Mouse (Mus musculus) MEL (cell line): ENCODE measurements at regions not wholly inside any gene's neighbourhood (a gene's known extent, or its start where the extent isn't known, plus 50 kb on each side); places are given as distances from the start of the nearest gene placed in this dataset.

Experiments used
- DNase-seq: peaks from one replicate; pipeline ENCODE4 v3.0.0; 2011; ENCODE audit warnings: low read depth, low spot score
- H3K27ac ChIP-seq: 2 replicates; pipeline ENCODE4 v1.5.1; 2012; ENCODE audit warnings: low read depth, mild to moderate bottlenecking, control low read depth, low read length, moderate library complexity; ENCODE audit not compliant: control insufficient read depth
- H3K27me3 ChIP-seq, 2 experiments: fragments of 150-350 bp in 1 of 2; sonication (generic) in 1 of 2; 2 replicates each; pipeline ENCODE4 v1.6.1; 2012; ENCODE audit warnings: low read length in 2 of 2, mild to moderate bottlenecking in 2 of 2, improper control_type of control experiment in 1 of 2, moderate library complexity in 1 of 2; ENCODE audit not compliant: insufficient read depth in 2 of 2, control insufficient read depth in 1 of 2
- H3K36me3 ChIP-seq, 2 experiments: 2 replicates each; pipeline ENCODE4 v1.6.1; 2012 to 2014; ENCODE audit warnings: low read length in 2 of 2, improper control_type of control experiment in 1 of 2, inconsistent platforms in 1 of 2, mild to moderate bottlenecking in 1 of 2; ENCODE audit not compliant: insufficient read depth in 2 of 2, control insufficient read depth in 1 of 2
- H3K4me1 ChIP-seq, 2 experiments: fragments of 150-350 bp in 1 of 2; sonication (generic) in 1 of 2; 2 replicates each; pipeline ENCODE4 v1.6.1; 2012; ENCODE audit warnings: low read length in 2 of 2, improper control_type of control experiment in 1 of 2, mild to moderate bottlenecking in 1 of 2; ENCODE audit not compliant: insufficient read depth in 2 of 2, control insufficient read depth in 1 of 2
- H3K4me3 ChIP-seq, 2 experiments: fragments of 150-350 bp in 1 of 2; sonication (generic) in 1 of 2; 2 replicates each; pipeline ENCODE4 v1.5.1; 2012; ENCODE audit warnings: low read depth in 2 of 2, low read length in 2 of 2, mild to moderate bottlenecking in 2 of 2, moderate library complexity in 2 of 2, control low read depth in 1 of 2, improper control_type of control experiment in 1 of 2; ENCODE audit not compliant: control insufficient read depth in 1 of 2, insufficient read depth in 1 of 2
- H3K79me2 ChIP-seq: 2 replicates; pipeline ENCODE4 v1.6.1; 2012; ENCODE audit warnings: mild to moderate bottlenecking, low read length, moderate library complexity; ENCODE audit not compliant: control insufficient read depth, poor library complexity, insufficient read depth
- H3K9ac ChIP-seq: 2 replicates; pipeline ENCODE4 v1.6.1; 2012; ENCODE audit warnings: low read depth, mild to moderate bottlenecking, control low read depth, low read length, moderate library complexity; ENCODE audit not compliant: control insufficient read depth, poor library complexity, severe bottlenecking
- H3K9me3 ChIP-seq: fragments of 150-350 bp; sonication (generic); replicated peaks from 2 replicates; pipeline ENCODE4 v1.6.1; 2012; ENCODE audit warnings: mild to moderate bottlenecking, low read length, improper control_type of control experiment, moderate library complexity; ENCODE audit not compliant: insufficient read depth
- BHLHE40 ChIP-seq: IDR thresholded peaks from 2 replicates; pipeline ENCODE4 v1.6.1; 2012; ENCODE audit warnings: low read depth, mild to moderate bottlenecking, inconsistent platforms, low read length, improper control_type of control experiment, borderline replicate concordance
- CHD2 ChIP-seq: IDR thresholded peaks from 2 replicates; pipeline ENCODE4 v1.6.1; 2011; ENCODE audit warnings: low read length, improper control_type of control experiment
- CTCF ChIP-seq, 3 experiments: IDR thresholded peaks in 2 of 3; conservative IDR thresholded peaks in 1 of 3; 2 replicates each; pipeline ENCODE4 v1.5.1; 2011 to 2012; ENCODE audit warnings: low read length in 3 of 3, low read depth in 2 of 3, mild to moderate bottlenecking in 2 of 3, improper control_type of control experiment in 1 of 3, inconsistent platforms in 1 of 3, mixed read lengths in 1 of 3, moderate library complexity in 1 of 3; ENCODE audit not compliant: control insufficient read depth in 1 of 3, insufficient read depth in 1 of 3, poor library complexity in 1 of 3, severe bottlenecking in 1 of 3
- E2F4 ChIP-seq: IDR thresholded peaks from 2 replicates; pipeline ENCODE4 v1.6.1; 2011; ENCODE audit warnings: low read depth, low read length, improper control_type of control experiment, borderline replicate concordance
- ELF1 ChIP-seq: IDR thresholded peaks from 2 replicates; pipeline ENCODE4 v1.6.1; 2014; ENCODE audit warnings: low read depth, mild to moderate bottlenecking, inconsistent platforms, low read length, improper control_type of control experiment, moderate library complexity
- ETS1 ChIP-seq: IDR thresholded peaks from 2 replicates; pipeline ENCODE4 v1.6.1; 2012; ENCODE audit warnings: low read depth, mild to moderate bottlenecking, inconsistent platforms, low read length, improper control_type of control experiment, moderate library complexity
- GABPA ChIP-seq: IDR thresholded peaks from 2 replicates; pipeline ENCODE4 v1.6.1; 2012; ENCODE audit warnings: low read depth, mild to moderate bottlenecking, inconsistent platforms, low read length, improper control_type of control experiment, moderate library complexity
- HCFC1 ChIP-seq: IDR thresholded peaks from 2 replicates; pipeline ENCODE4 v1.6.1; 2012; ENCODE audit warnings: low read depth, mild to moderate bottlenecking, inconsistent platforms, low read length, improper control_type of control experiment, moderate library complexity
- JUND ChIP-seq: IDR thresholded peaks from 2 replicates; pipeline ENCODE4 v1.6.1; 2011; ENCODE audit warnings: low read depth, mild to moderate bottlenecking, improper control_type of control experiment, low read length
- KAT2A ChIP-seq: conservative IDR thresholded peaks from 2 replicates; pipeline ENCODE4 v1.6.1; 2012; ENCODE audit warnings: low read depth, low read length, improper control_type of control experiment, inconsistent platforms
- MAFK ChIP-seq: IDR thresholded peaks from 2 replicates; pipeline ENCODE4 v1.6.1; 2011; ENCODE audit warnings: low read depth, mild to moderate bottlenecking, low read length, improper control_type of control experiment, borderline replicate concordance
- MAZ ChIP-seq: IDR thresholded peaks from 2 replicates; pipeline ENCODE4 v1.6.1; 2012; ENCODE audit warnings: low read depth, mild to moderate bottlenecking, inconsistent platforms, low read length, improper control_type of control experiment
- MEF2A ChIP-seq: IDR thresholded peaks from 2 replicates; pipeline ENCODE4 v1.6.1; 2014; ENCODE audit warnings: low read depth, mild to moderate bottlenecking, inconsistent platforms, low read length, improper control_type of control experiment; ENCODE audit not compliant: poor library complexity, insufficient replicate concordance, severe bottlenecking; ENCODE audit errors: extremely low read depth
- MXI1 ChIP-seq: IDR thresholded peaks from 2 replicates; pipeline ENCODE4 v1.6.1; 2011; ENCODE audit warnings: mild to moderate bottlenecking, low read depth, low read length, improper control_type of control experiment
- MYB ChIP-seq: IDR thresholded peaks from 2 replicates; pipeline ENCODE4 v1.6.1; 2011; ENCODE audit warnings: mild to moderate bottlenecking, low read depth, low read length, improper control_type of control experiment
- MYC ChIP-seq: IDR thresholded peaks from 2 replicates; pipeline ENCODE4 v1.6.1; 2011; ENCODE audit warnings: low read depth, mild to moderate bottlenecking, low read length, improper control_type of control experiment, moderate library complexity
- NELFE ChIP-seq: IDR thresholded peaks from 2 replicates; pipeline ENCODE4 v1.6.1; 2011; ENCODE audit warnings: low read depth, low read length, improper control_type of control experiment
- NRF1 ChIP-seq: IDR thresholded peaks from 2 replicates; pipeline ENCODE4 v1.6.1; 2014; ENCODE audit warnings: low read depth, mild to moderate bottlenecking, inconsistent platforms, low read length, improper control_type of control experiment, moderate library complexity; ENCODE audit not compliant: poor library complexity, insufficient read depth, severe bottlenecking
- POLR2A ChIP-seq, 2 experiments: IDR thresholded peaks; 2 replicates each; pipeline ENCODE4 v1.6.1; 2011 to 2012; ENCODE audit warnings: low read length in 2 of 2, mild to moderate bottlenecking in 2 of 2, control low read depth in 1 of 2, improper control_type of control experiment in 1 of 2, low read depth in 1 of 2, moderate library complexity in 1 of 2; ENCODE audit not compliant: control insufficient read depth in 1 of 2, insufficient read depth in 1 of 2, poor library complexity in 1 of 2
- POLR2AphosphoS5 ChIP-seq: IDR thresholded peaks from 2 replicates; pipeline ENCODE4 v1.6.1; 2012; ENCODE audit warnings: low read depth, borderline replicate concordance, mild to moderate bottlenecking, inconsistent platforms, low read length, moderate library complexity, mixed read lengths
- RCOR1 ChIP-seq: IDR thresholded peaks from 2 replicates; pipeline ENCODE4 v1.6.1; 2012; ENCODE audit warnings: low read depth, mild to moderate bottlenecking, inconsistent platforms, low read length, improper control_type of control experiment
- SIN3A ChIP-seq: IDR thresholded peaks from 2 replicates; pipeline ENCODE4 v1.6.1; 2012; ENCODE audit warnings: low read length, improper control_type of control experiment, inconsistent platforms
- SMC3 ChIP-seq: IDR thresholded peaks from 2 replicates; pipeline ENCODE4 v1.6.1; 2011; ENCODE audit warnings: low read depth, low read length, improper control_type of control experiment
- TAL1 ChIP-seq: IDR thresholded peaks from 2 replicates; pipeline ENCODE4 v1.6.1; 2012; ENCODE audit warnings: mild to moderate bottlenecking, inconsistent platforms, low read length, moderate library complexity, mixed read lengths
- TBP ChIP-seq: IDR thresholded peaks from 2 replicates; pipeline ENCODE4 v1.8.0; 2011; ENCODE audit warnings: low read depth, low read length, improper control_type of control experiment
- TCF12 ChIP-seq: IDR thresholded peaks from 2 replicates; pipeline ENCODE4 v1.6.1; 2014; ENCODE audit warnings: low read depth, mild to moderate bottlenecking, inconsistent platforms, low read length, improper control_type of control experiment, moderate library complexity
- UBTF ChIP-seq: IDR thresholded peaks from 2 replicates; pipeline ENCODE4 v1.6.1; 2012; ENCODE audit warnings: low read depth, mild to moderate bottlenecking, inconsistent platforms, low read length, improper control_type of control experiment, moderate library complexity, borderline replicate concordance; ENCODE audit not compliant: insufficient read depth
- USF1 ChIP-seq: IDR thresholded peaks from 2 replicates; pipeline ENCODE4 v1.6.1; 2014; ENCODE audit warnings: low read depth, mild to moderate bottlenecking, inconsistent platforms, low read length, improper control_type of control experiment, moderate library complexity
- ZKSCAN1 ChIP-seq: IDR thresholded peaks from 2 replicates; pipeline ENCODE4 v1.6.1; 2012; ENCODE audit warnings: low read depth, mild to moderate bottlenecking, inconsistent platforms, low read length, improper control_type of control experiment, moderate library complexity
- ZNF384 ChIP-seq: IDR thresholded peaks from 2 replicates; pipeline ENCODE4 v1.6.1; 2012; ENCODE audit warnings: low read depth, mild to moderate bottlenecking, inconsistent platforms, low read length, improper control_type of control experiment

- no peak for DNase-seq
- Histone ChIP-seq H3K9me3 (no peaks in the 10 kb centered on the region), H3K9ac (no peak overlapping the region), H3K27ac (no peak overlapping the region), H3K36me3 (no peaks in the 10 kb centered on the region), H3K79me2 (no peaks in the 10 kb centered on the region), H3K27me3 (no peaks in the 10 kb centered on the region), H3K4me3 (no peak overlapping the region), H3K4me1 (no peaks in the 10 kb centered on the region)
- no peak for TF ChIP-seq MYC
- no peak for TF ChIP-seq TAL1
- no peak for TF ChIP-seq CTCF (IDR thresholded peaks at IDR 0.05 in 2 of 3, conservative IDR thresholded peaks at IDR 0.05 in 1 of 3; ENCODE audit: control insufficient read depth in 1 of 3, insufficient read depth in 1 of 3, low read depth in 2 of 3, low read length in 3 of 3, poor library complexity in 1 of 3, severe bottlenecking in 1 of 3)
- TF ChIP-seq CHD2, result no peak
- no peak for TF ChIP-seq POLR2A (IDR thresholded peaks at IDR 0.05; ENCODE audit: control insufficient read depth in 1 of 2, insufficient read depth in 1 of 2, low read depth in 1 of 2, low read length in 2 of 2, poor library complexity in 1 of 2)
- no peak for TF ChIP-seq MXI1
- TF ChIP-seq HCFC1, result no peak
- no peak for TF ChIP-seq SIN3A
- TF ChIP-seq BHLHE40, result no peak
- no peak for TF ChIP-seq UBTF
- no peak for TF ChIP-seq MAFK
- TF ChIP-seq ZNF384, result no peak
- no peak for TF ChIP-seq MEF2A
- TF ChIP-seq USF1, result no peak
- no peak for TF ChIP-seq E2F4
- no peak for TF ChIP-seq RCOR1
- TF ChIP-seq TBP, result no peak
- no peak for TF ChIP-seq TCF12
These were observed 110.3 kb downstream of the Alg10b start for GRCm38 (mm10) chr15:90334406-90334805.

- DNase-seq, result no peak
- no peak for TF ChIP-seq TBP
- TF ChIP-seq ELF1, result no peak
- TF ChIP-seq JUND, result no peak
- no peak for TF ChIP-seq CHD2
- no peak for TF ChIP-seq POLR2AphosphoS5
- no peak for TF ChIP-seq ETS1
- no peak for TF ChIP-seq MXI1
- TF ChIP-seq KAT2A, result no peak
- no peak for TF ChIP-seq MYB
- TF ChIP-seq ZKSCAN1, result no peak
- TF ChIP-seq GABPA, result no peak
- TF ChIP-seq POLR2A (IDR thresholded peaks at IDR 0.05; ENCODE audit: control insufficient read depth in 1 of 2, insufficient read depth in 1 of 2, low read depth in 1 of 2, low read length in 2 of 2, poor library complexity in 1 of 2), result no peak
- TF ChIP-seq SMC3, result no peak
- no peak for TF ChIP-seq UBTF
- no peak for TF ChIP-seq NRF1
- no peak for TF ChIP-seq CTCF (IDR thresholded peaks at IDR 0.05 in 2 of 3, conservative IDR thresholded peaks at IDR 0.05 in 1 of 3; ENCODE audit: control insufficient read depth in 1 of 3, insufficient read depth in 1 of 3, low read depth in 2 of 3, low read length in 3 of 3, poor library complexity in 1 of 3, severe bottlenecking in 1 of 3)
- TF ChIP-seq NELFE, result no peak
- no peak for TF ChIP-seq MAZ
- TF ChIP-seq E2F4, result no peak
- no peak overlapping the region for H3K4me3 ChIP-seq
- H3K27ac ChIP-seq, result no peak overlapping the region
- H3K9ac ChIP-seq, result no peak overlapping the region
- H3K27me3 ChIP-seq, result no peaks in the 10 kb centered on the region
- no peaks in the 10 kb centered on the region for H3K9me3 ChIP-seq
- no peaks in the 10 kb centered on the region for H3K36me3 ChIP-seq
- H3K4me1 ChIP-seq, result no peaks in the 10 kb centered on the region
- H3K79me2 ChIP-seq, result no peaks in the 10 kb centered on the region
These were observed 111.4 kb downstream of the Alg10b start for GRCm38 (mm10) chr15:90335506-90335905.
